Mouse (Mus musculus) heart, adult 10 weeks (tissue): ENCODE results near the gene Gm16440. TPM values are rescaled to one million over a fixed set of nuclear protein-coding genes. Genes with fewer than 3 reads are reported as not detected.

Experiments used
- polyA plus RNA-seq: library from polyadenylated mRNA; stranded (reverse); fragments of 350-450 nt; fragmentation: Illumina TruSeq; extraction: RNeasy Lipid Tissue Mini Kit (QIAGEN cat#74804); gene quantifications from one replicate; pipeline ENCODE4 v1.2.3, GENCODE M21; 2014; ENCODE audit warnings: low read depth, low replicate concordance

Gene Gm16440
- polyA plus RNA-seq, result not detected

GRCm38 (mm10) chr14:6390219-6390618 lies at the start of gene Gm16440:
Gene Gm16440, minus strand, starts transcription at chr14:6390319.

GRCm38 (mm10) chr14:6412382-6412781 lies 22.3 kb upstream of the Gm16440 start, which contains the start of gene Gm3591:
Gene Gm3591, minus strand, starts transcription at chr14:6412482.

GRCm38 (mm10) chr14:6343578-6343977 lies 46.5 kb downstream of the Gm16440 start, which contains the start of gene Gm3618:
Gene Gm3618, minus strand, starts transcription at chr14:6343678.

Other genes starting within 250 kb of the Gm16440 start
- gene Gm21560, start 171.0 kb downstream of the Gm16440 start, polyA plus RNA-seq, result not detected
- not detected for gene Gm3411, start 103.1 kb downstream of the Gm16440 start, polyA plus RNA-seq
- not detected for gene Gm21103, start 85.5 kb downstream of the Gm16440 start, polyA plus RNA-seq
- not detected for gene Gm3618, start 46.6 kb downstream of the Gm16440 start, polyA plus RNA-seq
- gene Gm3591, start 22.2 kb upstream of the Gm16440 start, polyA plus RNA-seq, result 0.34 TPM
- not detected for gene Gm3594, start 54.3 kb upstream of the Gm16440 start, polyA plus RNA-seq
- gene Gm8356, start 147.0 kb upstream of the Gm16440 start, polyA plus RNA-seq, result not detected
- gene Gm3629, start 200.3 kb upstream of the Gm16440 start, polyA plus RNA-seq, result not detected
- gene Gm3460, start 232.1 kb upstream of the Gm16440 start, polyA plus RNA-seq, result not detected